Mouse (Mus musculus): ENCODE data around the gene Abl1. TPM values are rescaled to one million over a fixed set of nuclear protein-coding genes. Genes with fewer than 3 reads are reported as not detected.
"Not testable (repeated sequence)": the region's sequence is repeated elsewhere in the genome, so short reads cannot be mapped to it uniquely, and the experiment has no call there.

The Abl1 gene
- 10 to 100 TPM; 39.2 to 51.8 TPM for total RNA-seq (2021)
- long read RNA-seq, experiment 1, full-length matches to known transcripts, result 30 of 66 reads
- long read RNA-seq, experiment 1, partial matches to known transcripts, result 8 of 66 reads
- long read RNA-seq, experiment 1, other reads (novel, unspliced or antisense), result 28 of 66 reads
- long read RNA-seq, experiment 2, full-length matches to known transcripts, result 22 of 56 reads
- long read RNA-seq, experiment 2, partial matches to known transcripts, result 8 of 56 reads
- long read RNA-seq, experiment 2, other reads (novel, unspliced or antisense), result 26 of 56 reads

GRCm38 (mm10) chr2:31688074-31688925 is at the start of gene Abl1:
TSS of gene Abl1 (plus strand) at chr2:31688376.
- peak; percentile 86 for DNase-seq

- no peak for DNase-seq
Observed at GRCm38 (mm10) chr2:31638581-31639465, 49.4 kb upstream of the Abl1 start.

- no peak for DNase-seq
Observed at GRCm38 (mm10) chr2:31639466-31639760, 48.8 kb upstream of the Abl1 start.

DNA sequence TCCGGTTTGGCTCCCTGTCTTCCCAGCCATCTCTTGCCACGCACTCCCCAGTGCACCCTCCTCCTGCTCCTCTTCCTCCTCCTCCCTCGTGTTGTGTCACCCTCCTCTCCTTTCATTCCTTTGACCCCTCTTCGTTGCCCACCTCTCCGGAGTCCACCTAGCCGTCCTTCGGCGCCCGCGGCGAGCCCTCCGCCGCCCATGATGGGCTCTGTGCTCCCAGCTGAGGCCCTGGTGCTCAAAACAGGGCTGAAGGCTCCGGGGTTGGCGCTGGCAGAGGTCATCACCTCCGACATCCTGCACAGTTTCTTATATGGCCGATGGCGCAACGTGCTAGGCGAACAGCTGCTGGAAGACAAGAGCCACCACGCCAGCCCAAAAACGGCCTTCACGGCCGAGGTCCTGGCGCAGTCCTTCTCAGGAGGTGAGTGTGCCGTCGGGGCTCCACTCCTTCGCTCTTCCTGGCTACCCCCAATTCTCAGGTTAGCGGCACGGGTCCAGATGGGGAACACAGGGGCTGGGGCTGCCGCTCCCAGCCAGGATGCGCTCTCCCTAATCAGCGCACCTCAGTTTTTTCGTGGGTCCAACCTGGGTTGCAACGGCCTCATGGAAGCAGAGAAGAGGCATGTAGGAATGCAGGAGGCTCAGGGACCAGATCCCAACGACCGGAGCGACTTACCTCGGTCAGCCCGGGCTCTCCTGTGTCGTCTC is 48.1 kb upstream of the Abl1 start, which contains the start of gene Prdm12:
TSS of gene Prdm12 (plus strand) at position 137 of the 708 bp plus-strand sequence.
- DNase-seq, result no peak

GRCm38 (mm10) chr2:31640609-31641507 is 47.3 kb upstream of the Abl1 start:
- peak; percentile 15 for DNase-seq

GRCm38 (mm10) chr2:31641508-31641830 is 46.7 kb upstream of the Abl1 start:
- DNase-seq, result no peak

DNA sequence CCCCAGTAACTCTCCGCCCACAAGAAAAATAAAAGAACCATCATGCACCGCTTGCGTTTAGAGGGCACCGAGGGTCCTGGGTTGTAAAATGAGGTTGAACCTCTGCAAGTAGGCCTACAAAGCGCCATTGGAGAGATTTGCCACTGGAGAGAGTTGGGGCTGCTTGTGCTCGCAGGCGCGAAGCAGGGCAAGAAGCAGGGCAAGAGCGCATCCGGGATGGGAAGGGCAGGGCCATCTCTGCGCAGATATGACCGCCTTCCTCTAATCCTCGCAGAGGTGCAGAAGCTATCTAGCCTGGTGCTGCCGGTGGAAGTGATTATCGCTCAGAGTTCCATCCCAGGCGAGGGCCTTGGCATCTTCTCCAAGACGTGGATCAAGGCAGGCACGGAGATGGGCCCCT is 46.2 kb upstream of the Abl1 start:
- DNase-seq, result no peak

- peak; percentile 16 for DNase-seq
Observed at GRCm38 (mm10) chr2:31653971-31654853, 34.0 kb upstream of the Abl1 start.

GRCm38 (mm10) chr2:31654854-31655559 is 33.2 kb upstream of the Abl1 start:
- peak; percentile 64 for DNase-seq

DNA sequence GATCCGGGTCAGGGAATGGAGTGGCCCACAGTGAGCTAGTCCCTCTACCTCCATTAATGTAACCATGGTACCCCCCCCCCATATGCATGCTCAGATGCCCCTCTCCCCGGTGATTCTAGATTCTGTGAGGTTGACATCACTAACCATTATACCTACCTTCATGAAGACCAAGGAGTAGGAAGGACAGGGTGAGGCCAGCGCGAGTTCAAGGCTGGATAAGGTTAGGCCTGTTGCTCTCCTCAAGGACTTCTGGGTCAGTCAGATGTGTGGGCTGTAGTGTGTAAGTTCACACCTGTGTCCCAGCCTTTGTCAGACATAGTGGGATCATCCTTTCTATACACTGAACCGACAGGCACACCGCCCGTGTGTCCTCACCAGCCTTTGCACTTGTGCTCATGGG is 31.8 kb upstream of the Abl1 start:
- DNase-seq, result no peak

DNA sequence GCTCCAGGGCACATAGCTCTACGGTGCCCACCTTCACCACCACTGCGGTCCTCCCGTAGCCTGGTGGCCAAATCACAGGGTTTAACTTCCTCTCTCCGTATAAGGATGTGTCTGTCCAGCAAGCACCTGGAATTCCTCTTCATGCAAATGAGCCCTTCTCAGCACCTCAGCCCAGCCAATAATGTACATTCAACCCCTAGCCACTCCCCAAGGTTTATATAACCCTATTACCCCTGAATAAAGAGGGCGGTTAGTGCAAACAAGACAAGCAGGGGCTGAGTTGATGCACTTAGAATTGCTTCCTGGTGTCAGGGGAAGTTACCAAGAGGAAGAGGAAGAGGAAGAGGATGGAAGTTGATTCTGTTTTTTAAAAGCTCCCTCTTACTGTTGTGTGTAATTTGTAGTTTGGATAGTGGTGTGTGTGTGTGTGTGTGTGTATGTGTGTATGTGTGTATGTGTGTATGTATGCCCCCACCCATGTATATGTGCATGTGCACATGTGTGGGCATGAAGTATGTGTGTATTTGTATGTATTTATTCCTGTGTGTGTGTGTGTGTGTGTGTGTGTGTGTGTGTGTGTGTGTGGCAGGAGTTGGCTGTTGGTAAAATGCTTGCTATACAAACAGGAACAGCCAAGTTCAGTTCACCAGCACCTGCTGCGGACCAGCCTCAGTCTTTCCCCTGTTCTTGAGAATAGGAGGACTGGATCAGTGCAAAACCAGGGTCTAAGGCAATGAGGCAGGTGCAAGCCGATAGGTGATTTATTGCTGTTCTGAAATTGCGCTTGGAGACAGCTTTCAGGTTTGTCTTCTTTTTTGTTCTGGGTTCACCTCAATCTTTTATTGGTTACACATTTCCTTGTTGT is 25.0 kb upstream of the Abl1 start:
- DNase-seq, result no peak

GRCm38 (mm10) chr2:31663804-31664180 is 24.4 kb upstream of the Abl1 start:
- DNase-seq, result no peak

DNA sequence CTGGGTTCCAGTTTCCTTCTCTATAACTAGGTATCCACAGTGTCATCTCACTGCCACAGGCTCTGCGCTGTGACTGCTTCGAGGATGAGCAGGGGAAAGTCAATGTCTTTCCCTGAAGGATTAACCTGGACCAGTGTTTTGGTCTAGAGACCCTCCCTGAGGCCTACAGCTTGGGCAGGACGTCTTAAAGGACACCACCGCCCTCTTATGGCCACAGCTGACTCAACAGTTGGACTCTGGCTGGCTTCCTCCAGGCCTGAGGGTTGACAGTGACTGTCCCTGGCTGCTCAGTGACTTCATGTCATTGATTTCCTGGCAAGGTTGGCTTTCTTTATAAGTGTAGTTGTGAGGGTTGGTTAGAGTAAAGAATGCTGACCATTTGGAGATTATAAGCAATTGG is 20.8 kb upstream of the Abl1 start:
- no peak for DNase-seq

- DNase-seq, result peak; percentile 87
Observed at GRCm38 (mm10) chr2:31670551-31671035, 17.6 kb upstream of the Abl1 start, which contains the start of gene Exosc2. TSS of gene Exosc2 (plus strand) at chr2:31670715.

DNA sequence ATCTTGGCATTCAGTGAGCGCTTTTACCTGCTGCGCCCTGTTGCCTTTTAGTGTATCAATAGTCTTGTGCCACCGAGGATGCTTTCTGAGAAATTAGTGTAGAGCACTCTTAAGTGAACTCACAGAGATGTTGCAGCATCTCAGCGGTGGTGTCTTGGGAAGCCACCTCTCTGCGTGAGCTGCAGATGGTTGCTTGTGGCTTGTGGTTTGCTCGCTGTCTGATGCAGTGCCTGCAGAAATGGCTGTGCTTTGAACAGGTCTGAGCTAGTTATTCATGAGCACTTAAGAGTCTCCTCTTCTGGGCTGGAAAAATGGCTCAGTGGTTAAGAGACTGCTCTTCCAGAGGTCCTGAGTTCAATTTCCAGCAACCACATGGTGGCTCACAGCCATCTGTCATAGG is 9.5 kb upstream of the Abl1 start:
- no peak for DNase-seq

- DNase-seq, result not testable (repeated sequence)
Observed at GRCm38 (mm10) chr2:31681051-31681707, 7.0 kb upstream of the Abl1 start.

DNA sequence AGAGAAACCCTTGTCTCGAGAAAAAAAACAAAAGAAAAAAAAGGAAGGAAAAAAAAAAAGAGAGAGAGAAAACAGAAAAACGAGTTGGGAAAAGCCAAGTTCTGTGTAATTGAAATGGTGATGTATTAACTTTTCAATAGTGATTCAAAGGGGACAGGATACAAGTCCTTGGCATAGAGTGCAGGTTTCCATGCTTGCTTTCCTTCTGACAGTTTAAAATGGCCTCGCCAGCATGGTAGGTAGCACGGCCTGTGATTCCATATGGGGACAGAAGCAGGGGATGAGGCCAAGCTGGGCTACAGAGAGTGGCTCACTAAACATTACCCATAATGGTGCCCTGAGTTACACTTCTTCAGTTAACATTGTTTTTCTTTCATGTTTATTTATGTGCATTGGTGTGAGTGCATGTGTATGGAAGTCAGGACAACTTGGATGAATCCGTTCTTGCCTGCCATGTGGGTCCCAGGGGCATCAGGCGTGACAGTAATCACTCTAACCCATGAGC is 6.4 kb upstream of the Abl1 start:
- DNase-seq, result no peak
